In the genomic region with DNA sequence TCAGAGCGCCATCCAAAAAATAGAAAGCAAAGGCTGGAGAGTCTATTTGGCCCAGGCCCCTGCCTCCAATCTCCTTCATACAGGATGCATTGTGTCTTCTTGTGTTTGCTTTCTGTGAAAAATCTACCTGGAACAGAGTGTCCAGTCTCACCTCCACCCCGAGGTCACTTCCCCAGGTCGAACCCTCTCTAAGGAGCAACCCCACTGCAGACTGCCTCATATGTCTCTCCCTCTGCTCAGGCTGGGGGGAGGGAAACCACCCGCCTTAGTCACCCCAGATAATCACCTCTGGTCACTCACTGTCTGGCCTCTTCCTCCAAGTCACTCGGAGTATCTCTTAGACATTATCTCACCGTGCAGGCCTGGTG, we compare ENCODE assay signal across 11 mouse cellular contexts. TPM values are rescaled to one million over a fixed set of nuclear protein-coding genes. Genes with fewer than 3 reads are reported as not detected.
DNase-seq lines count a peak whose midpoint lies in the region; ATAC-seq and TF ChIP-seq lines count a peak whose summit lies in the region.
"Had no signal": no experiment of that assay in that cellular context is flagged by ENCODE, and none has a peak within 500 bp of the region (broad histone marks: within the 10 kb centered on the region; RNA-seq: fewer than 3 reads in every experiment).

No protein-coding gene starts in this region.

- H3K27ac ChIP-seq in kidney, postnatal 0 days, result no peak overlapping the region
- no peak overlapping the region for H3K27ac ChIP-seq in forebrain, embryonic 11.5 days (ENCODE audit: low read depth, low read length)
- H3K27ac ChIP-seq in hindbrain, embryonic 11.5 days (ENCODE audit: low read depth, low read length), result no peak overlapping the region
- H3K27ac ChIP-seq in liver, embryonic 15.5 days (replicated peaks), result no peak overlapping the region
- no peak overlapping the region for H3K27ac ChIP-seq in layer of hippocampus, adult 2 months

- no peaks in the 10 kb centered on the region for H3K27me3 ChIP-seq in kidney, postnatal 0 days (ENCODE audit: insufficient read depth, low read length)
- H3K27me3 ChIP-seq in forebrain, embryonic 11.5 days (ENCODE audit: control insufficient read depth, insufficient read depth, low read length), result no peaks in the 10 kb centered on the region; the same call in 1 of the 2 replicates
- H3K27me3 ChIP-seq in hindbrain, embryonic 11.5 days (ENCODE audit: control insufficient read depth, insufficient read depth, low read length), result no peaks in the 10 kb centered on the region
- peaks cover 38% of the 10 kb centered on the region for H3K27me3 ChIP-seq in liver, embryonic 15.5 days

- no peaks in the 10 kb centered on the region for H3K36me3 ChIP-seq in kidney, postnatal 0 days (ENCODE audit: insufficient read depth, low read length)
- no peaks in the 10 kb centered on the region for H3K36me3 ChIP-seq in forebrain, embryonic 11.5 days (ENCODE audit: control insufficient read depth, insufficient read depth, low read length)
- no peaks in the 10 kb centered on the region for H3K36me3 ChIP-seq in hindbrain, embryonic 11.5 days (ENCODE audit: control insufficient read depth, insufficient read depth, low read length)
- no peaks in the 10 kb centered on the region for H3K36me3 ChIP-seq in liver, embryonic 15.5 days (replicated peaks)

- peak overlapping the region; percentile 43 for H3K4me2 ChIP-seq in kidney, postnatal 0 days (ENCODE audit: low read length)
- no peak overlapping the region for H3K4me2 ChIP-seq in forebrain, embryonic 11.5 days (ENCODE audit: low read depth, low read length, severe bottlenecking)
- H3K4me2 ChIP-seq in hindbrain, embryonic 11.5 days (replicated peaks; ENCODE audit: low read depth, low read length), result no peak overlapping the region
- 0 out of 2 replicates have a peak overlapping the region, but pooled peaks have one; percentile 30 for H3K4me2 ChIP-seq in liver, embryonic 15.5 days

- 43% methylated on average over 6 of the region's 6 CpGs for WGBS in kidney, postnatal 0 days
- WGBS in forebrain, embryonic 11.5 days, result 43% methylated on average over 6 of the region's 6 CpGs
- 36% methylated on average over 6 of the region's 6 CpGs for WGBS in hindbrain, embryonic 11.5 days
- 11% methylated on average over 6 of the region's 6 CpGs for WGBS in liver, embryonic 15.5 days (ENCODE audit: insufficient replicate concordance)

- H3K4me3 ChIP-seq in kidney, postnatal 0 days (replicated peaks; ENCODE audit: low read depth, low read length), result no peak overlapping the region
- H3K4me3 ChIP-seq in forebrain, embryonic 11.5 days (ENCODE audit: low read depth, low read length), result no peak overlapping the region
- H3K4me3 ChIP-seq in hindbrain, embryonic 11.5 days (ENCODE audit: low read depth, low read length), result no peak overlapping the region
- no peak overlapping the region for H3K4me3 ChIP-seq in liver, embryonic 15.5 days (replicated peaks)
- H3K4me3 ChIP-seq in layer of hippocampus, adult 2 months, result no peak overlapping the region

- no peak for DNase-seq in kidney, postnatal 0 days (ENCODE audit: low spot score)
- DNase-seq in kidney, adult 9 months, result no peak
- no peak for DNase-seq in forebrain, embryonic 11.5 days (ENCODE audit: low spot score)
- DNase-seq in hindbrain, embryonic 11.5 days (ENCODE audit: low spot score), result no peak
- no peak for DNase-seq in layer of hippocampus, adult 2 months (ENCODE audit: low spot score in 2 of 2)
- no peak for DNase-seq in ovary, adult 18-20 months (ENCODE audit: low spot score)
- no peak for DNase-seq in right cerebral cortex, postnatal 36 days (ENCODE audit: low spot score in 2 of 2)

- no peak overlapping the region for H3K9ac ChIP-seq in kidney, postnatal 0 days (ENCODE audit: low read depth, low read length)
- no peak overlapping the region for H3K9ac ChIP-seq in forebrain, embryonic 11.5 days (ENCODE audit: low read length)
- H3K9ac ChIP-seq in hindbrain, embryonic 11.5 days (ENCODE audit: low read depth, low read length), result no peak overlapping the region
- no peak overlapping the region for H3K9ac ChIP-seq in liver, embryonic 15.5 days

- H3K4me1 ChIP-seq in kidney, postnatal 0 days (replicated peaks; ENCODE audit: insufficient read depth, low read length), result no peaks in the 10 kb centered on the region
- 0 out of 2 replicates have a peak, but pooled peaks cover 3% of the 10 kb centered on the region for H3K4me1 ChIP-seq in forebrain, embryonic 11.5 days (replicated peaks; ENCODE audit: control insufficient read depth, insufficient read depth, low read length)
- no peaks in the 10 kb centered on the region for H3K4me1 ChIP-seq in hindbrain, embryonic 11.5 days (replicated peaks; ENCODE audit: control insufficient read depth, insufficient read depth, low read length)
- peaks cover 8% of the 10 kb centered on the region for H3K4me1 ChIP-seq in liver, embryonic 15.5 days (replicated peaks)

- no peak for ATAC-seq in kidney, postnatal 0 days (replicated peaks; ENCODE audit: low FRiP score, low read depth)
- ATAC-seq in forebrain, embryonic 11.5 days (replicated peaks; ENCODE audit: low FRiP score), result 0 out of 2 replicates have a peak, but pooled peaks have one; percentile 12
- ATAC-seq in hindbrain, embryonic 11.5 days (ENCODE audit: low FRiP score), result 0 out of 2 replicates have a peak, but pooled peaks have one; percentile 19
- no peak for ATAC-seq in liver, embryonic 15.5 days (ENCODE audit: insufficient read depth)

- H3K9me3 ChIP-seq in kidney, postnatal 0 days (replicated peaks; ENCODE audit: low read length), result no peaks in the 10 kb centered on the region
- no peaks in the 10 kb centered on the region for H3K9me3 ChIP-seq in forebrain, embryonic 11.5 days (ENCODE audit: control insufficient read depth, low read length)
- H3K9me3 ChIP-seq in hindbrain, embryonic 11.5 days (ENCODE audit: control insufficient read depth, low read length), result no peaks in the 10 kb centered on the region
- no peaks in the 10 kb centered on the region for H3K9me3 ChIP-seq in liver, embryonic 15.5 days (replicated peaks)

- no peak for TF ChIP-seq CTCF in kidney, postnatal 0 days (IDR thresholded peaks at IDR 0.05; ENCODE audit: low read depth)
- TF ChIP-seq CTCF in layer of hippocampus, adult 2 months (conservative IDR thresholded peaks at IDR 0.05), result no peak

RNA-seq across cellular contexts. Expression of gene Tac4, which starts 29.0 kb away (rescaled TPM):
- 0.09 TPM in 1 of 2 replicates, not detected in the other for polyA plus RNA-seq in kidney, postnatal 0 days (2015; fragmentation: Nextera tagmentation; extraction: Ambion mirVana)
- 0.29 TPM in 1 of 2 replicates, not detected in the other for polyA plus RNA-seq in forebrain, embryonic 11.5 days (2014; fragmentation: Nextera tagmentation; extraction: Ambion mirVana)
- 0.22 TPM in 1 of 2 replicates, not detected in the other for polyA plus RNA-seq in hindbrain, embryonic 11.5 days (2014; fragmentation: Nextera tagmentation; extraction: Ambion mirVana)
- polyA plus RNA-seq in liver, embryonic 15.5 days (2015; fragmentation: Nextera tagmentation; extraction: Ambion mirVana), result not detected in 2 replicates
- not detected for total RNA-seq in layer of hippocampus, adult 2 months (2021)
- total RNA-seq: gastrocnemius, postnatal 36 days; liver, adult 2 months had no signal
- polyA plus RNA-seq: embryonic facial prominence, embryonic 11.5 days; liver, adult 2 months had no signal

Comparison
In these comparisons a context has a peak if more than half of its experiments do, and no peak if none do; other contexts are left out.
1. ATAC-seq: peak in forebrain, embryonic 11.5 days (single experiment) and hindbrain, embryonic 11.5 days (single experiment); none in kidney, postnatal 0 days (single experiment) and liver, embryonic 15.5 days (single experiment).
2. H3K4me2 ChIP-seq: peak in kidney, postnatal 0 days (single experiment) and liver, embryonic 15.5 days (single experiment); none in forebrain, embryonic 11.5 days (single experiment) and hindbrain, embryonic 11.5 days (single experiment).